Mouse (Mus musculus) MN1 (cell line): Measurements from ENCODE around the gene Abcf1.
A peak's percentile ranks its signal among the peaks of the same experiment; 100 is the strongest.

Experiments
- DNase-seq: peaks from one replicate; pipeline ENCODE4 v3.0.0-alpha.2; 2016; ENCODE audit warnings: low spot score

Gene Abcf1

DNA sequence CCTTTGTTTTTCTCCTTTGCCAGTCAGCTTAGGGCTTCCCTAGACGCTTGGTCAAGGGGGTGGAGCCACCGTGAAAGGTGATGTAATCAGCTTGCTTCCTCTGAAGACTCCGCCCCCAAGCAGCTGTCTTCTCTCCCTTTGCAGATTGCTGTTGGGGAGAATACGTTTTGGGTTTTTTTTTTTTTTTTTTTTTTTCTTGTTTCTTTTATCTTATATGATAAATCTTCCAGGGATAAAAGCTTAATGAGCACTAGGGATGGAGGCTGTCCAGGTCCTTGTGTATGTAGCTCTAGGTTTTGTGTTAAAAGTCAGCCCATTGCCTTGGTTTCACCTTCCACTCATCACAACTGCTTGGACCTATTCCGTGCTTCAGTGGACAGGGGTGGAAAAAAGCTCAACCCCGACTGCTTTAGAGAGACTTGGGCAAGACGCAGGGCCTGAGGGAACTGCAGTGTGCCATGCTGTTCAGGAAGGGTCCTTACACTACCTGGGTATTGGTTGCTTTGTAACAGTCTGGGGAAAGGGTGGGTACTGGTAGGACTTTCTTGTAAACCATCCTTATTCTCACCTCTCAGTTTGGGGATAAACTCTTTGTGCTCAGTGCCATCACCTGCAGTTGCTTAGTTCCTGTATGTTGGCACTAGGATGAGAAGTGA lies 50.4 kb downstream of the Abcf1 start:
- DNase-seq = peak; percentile 98

- peak; percentile 74 for DNase-seq
Observed at GRCm38 (mm10) chr17:35918276-35919059, 51.1 kb downstream of the Abcf1 start.

DNA sequence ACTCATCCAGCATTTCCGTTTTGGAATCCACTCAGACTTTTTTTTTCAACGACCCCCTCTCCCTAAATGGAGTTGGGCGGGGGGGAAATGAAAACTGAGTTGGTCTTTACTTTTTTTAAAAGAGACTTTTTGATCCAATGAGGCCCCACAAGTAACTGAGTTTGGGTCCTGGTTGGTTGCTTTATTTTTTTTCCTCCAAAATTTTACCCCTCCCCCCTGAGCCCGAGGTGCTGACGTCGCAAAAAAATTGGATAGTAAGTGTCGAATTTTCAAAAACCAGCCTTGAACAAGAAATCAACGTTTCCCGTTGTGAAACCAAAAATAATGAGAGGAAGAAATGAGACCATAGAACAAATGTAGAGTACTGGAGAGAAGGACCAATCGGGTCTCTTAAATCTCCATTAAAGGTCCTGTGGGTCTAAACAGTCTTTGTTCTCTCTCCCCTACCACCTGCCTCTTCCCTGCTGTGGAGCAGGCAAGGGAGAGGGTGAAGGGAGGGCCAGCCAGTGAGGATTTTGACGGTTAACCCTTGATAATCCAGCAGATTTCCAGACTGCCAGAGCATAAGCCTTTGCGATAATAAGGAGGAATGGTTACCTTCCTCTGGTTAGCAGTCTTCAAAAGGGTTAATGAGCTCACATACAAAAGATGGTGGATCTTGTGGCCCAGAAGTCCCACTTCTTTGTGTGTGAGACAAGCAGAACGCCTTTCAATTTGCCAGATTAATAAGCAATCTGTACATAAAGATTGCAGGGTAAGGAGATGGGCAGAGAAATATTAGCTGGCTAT lies 51.9 kb downstream of the Abcf1 start:
- peak; percentile 67 for DNase-seq

DNA sequence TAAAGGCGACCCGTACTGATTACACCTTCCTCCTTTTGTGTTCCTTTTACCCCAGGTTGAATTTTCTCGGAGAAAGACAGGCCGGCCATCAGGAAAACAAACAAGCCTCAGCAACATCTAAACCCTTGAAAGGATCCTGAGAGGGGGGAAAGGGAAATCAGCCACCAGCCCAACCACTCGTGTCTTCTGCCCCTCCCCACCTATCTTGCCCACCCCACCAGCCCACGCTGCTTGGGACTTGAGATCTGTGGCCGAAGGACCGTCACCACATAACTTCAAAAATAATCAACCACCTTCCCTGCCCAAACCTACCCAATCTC lies 52.5 kb downstream of the Abcf1 start:
- DNase-seq = no peak

DNA sequence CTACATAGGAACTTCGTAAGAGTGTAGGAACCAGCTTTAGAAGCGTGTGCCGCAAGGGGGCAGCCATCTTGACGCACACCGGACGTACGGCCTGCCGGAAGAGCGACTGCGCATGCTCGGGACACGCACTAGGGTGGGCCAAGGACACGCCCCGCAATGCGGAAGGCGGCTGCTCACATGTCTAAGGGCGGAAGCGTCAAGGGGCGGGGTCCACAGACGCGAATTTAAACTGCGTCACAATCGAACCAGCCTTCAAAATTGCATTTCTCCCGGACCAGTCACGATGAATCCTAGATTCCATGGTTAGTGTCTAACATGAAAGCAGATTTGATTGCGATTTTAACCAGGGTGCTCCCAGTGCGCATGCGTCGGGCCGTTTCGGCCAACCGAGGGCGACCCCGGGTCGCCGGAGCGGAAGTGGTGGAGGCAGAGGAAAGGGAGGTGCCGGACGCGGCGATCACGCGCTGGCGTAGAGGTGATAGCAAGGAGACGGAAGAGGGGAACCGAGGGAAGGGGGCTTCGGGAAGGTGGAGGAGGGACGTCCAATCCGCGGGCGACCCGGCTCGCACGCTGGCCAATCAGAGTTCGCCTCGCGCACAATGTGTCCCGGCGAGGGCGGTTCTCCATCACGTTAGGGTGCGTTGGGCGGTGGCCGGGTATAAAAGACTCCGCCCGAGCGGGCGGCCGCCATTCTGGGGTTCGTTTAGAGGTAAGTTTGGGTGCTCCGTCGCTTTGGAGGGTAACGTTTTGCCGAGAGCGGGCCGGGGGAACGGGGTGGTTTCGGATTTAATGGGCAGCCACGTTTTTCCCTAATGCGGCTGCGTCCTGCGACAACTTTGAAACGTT lies 53.0 kb downstream of the Abcf1 start, which contains the start of the genes Mrps18b and Ppp1r10:
Gene Mrps18b (minus strand): TSS at position 93 of the 846 bp plus-strand sequence.
Gene Ppp1r10 (plus strand): TSS at position 138 of the 846 bp plus-strand sequence.
- DNase-seq = peak; percentile 99

DNA sequence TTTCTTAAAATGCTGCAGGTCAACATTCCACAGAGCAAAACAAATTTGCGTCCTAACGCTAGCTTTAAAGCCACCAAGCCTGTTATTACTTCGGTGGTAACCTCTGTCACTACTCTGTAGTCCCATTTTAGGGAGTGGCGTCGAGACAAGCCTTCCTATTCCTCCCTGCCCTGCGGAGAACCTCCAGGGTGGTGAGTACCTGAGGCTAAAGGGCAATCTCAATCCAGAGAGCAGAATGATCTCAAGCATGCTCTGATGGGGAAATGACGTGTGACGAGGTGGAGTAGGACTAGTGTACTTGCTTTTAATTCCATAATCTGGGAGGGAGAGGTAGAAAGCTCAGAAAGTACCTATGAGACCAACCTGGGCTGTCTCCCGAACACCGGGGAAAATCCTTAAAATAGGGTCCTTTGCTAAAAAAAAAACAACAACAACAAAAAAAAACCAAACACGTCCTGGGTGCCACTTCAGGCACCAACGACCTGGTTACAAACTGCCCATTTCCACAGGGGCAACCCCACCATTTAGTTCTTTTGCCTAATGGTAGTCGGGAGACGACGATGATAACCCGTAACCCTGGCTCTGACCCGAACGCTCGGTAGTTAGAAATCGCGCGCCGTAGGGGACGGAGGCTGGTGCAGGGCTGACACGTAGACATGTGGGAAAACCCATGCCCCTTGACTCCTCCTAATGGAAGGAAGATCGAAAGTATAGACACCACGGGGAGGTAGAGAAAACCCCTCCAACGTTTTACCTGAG lies 53.8 kb downstream of the Abcf1 start:
- peak; percentile 45 for DNase-seq

DNA sequence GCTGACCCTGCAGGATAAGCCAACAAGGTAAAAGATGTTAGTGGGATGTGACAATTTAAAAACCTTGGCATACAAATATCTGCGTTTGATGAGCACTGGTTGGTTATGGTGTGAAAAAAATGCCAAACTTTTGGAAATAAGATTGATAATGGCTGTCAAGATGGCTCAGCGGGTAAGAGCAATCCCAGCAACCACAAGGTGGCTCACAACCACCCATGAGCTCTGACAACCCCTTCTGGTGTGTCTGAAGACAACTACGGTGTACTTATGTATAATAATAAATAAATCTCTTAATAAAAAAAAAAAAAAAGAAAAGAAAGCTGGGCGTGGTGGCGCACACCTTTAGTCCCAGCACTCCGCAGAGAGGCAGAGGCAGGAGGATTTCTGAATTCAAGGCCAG lies 54.6 kb downstream of the Abcf1 start:
- DNase-seq = peak; percentile 43

DNA sequence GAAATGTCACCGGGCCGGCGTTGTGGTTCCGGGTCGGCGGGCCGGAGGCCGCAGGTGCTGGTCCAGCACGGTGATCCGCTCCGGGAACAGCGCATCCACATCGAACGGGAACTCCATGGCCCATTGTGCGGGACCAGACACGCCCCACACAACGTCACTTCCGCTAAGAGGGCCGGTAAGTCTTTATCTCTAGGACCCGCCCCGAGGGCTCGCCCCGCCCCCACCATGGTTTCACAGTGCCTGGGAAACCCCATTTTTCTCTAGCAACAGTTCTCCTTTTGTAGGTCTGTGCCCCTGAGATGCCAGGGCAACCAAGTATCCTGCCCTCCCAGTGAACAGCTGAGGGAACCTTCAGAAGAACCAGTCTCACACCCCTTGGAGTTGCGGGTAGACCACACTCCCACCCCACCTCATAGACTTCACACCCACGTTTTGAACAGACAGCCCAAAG lies 59.6 kb downstream of the Abcf1 start, which contains the start of gene Atat1:
Gene Atat1 (minus strand): TSS at position 157 of the 451 bp plus-strand sequence.
- peak; percentile 89 for DNase-seq

DNA sequence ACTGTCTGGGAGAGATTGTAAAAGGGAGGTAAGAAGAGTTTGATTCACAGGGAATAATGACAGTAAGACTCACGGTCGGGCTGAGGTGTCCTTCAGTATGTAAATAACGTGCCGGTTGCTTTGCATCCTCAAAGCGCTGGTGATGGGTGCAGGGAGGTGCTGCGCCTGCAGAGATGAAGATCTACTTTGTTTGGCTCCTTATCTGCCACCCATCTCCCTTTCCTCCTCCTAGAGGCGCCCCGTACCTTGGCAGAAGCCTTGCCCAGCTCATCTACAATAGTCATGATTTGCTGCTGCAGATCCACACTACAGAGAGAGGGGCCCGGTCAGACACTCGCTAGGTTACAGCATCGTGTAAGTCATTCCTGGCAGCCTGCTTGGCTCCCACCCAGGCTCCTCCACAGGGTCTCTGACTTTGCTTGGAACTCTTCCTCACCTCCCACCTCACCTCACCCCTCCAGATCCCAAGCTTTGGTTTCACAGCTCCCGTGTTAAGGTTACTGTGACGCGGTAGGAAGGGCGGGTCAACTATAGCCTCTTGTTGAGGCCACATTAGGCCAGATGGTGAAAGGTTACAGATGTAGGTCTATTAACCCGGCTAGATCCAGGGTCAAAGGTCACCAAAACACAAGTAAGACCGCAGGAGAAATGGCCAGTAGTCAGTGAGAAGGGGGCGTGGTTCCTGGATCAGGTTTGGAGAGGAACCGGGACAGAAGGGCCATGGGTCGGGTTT lies 60.2 kb downstream of the Abcf1 start:
- no peak for DNase-seq

DNA sequence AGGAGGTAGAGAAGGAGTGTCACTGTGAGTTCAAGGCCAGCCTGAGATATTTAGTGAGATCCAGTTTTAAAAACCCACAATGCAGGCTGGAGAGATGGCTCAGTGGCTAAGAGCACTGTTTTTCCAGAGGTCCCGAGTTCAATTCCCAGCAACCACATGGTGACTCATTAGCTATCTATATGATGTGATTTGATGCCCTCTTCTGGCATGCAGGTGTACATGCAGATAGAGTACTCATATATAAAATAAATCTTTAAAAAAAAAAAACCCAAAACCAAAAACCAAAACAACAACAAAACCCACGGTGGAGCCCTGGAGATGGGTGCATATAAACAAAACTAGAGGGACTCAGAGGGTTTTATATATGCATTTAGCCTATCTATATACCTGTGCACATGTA lies 62.0 kb downstream of the Abcf1 start:
- peak; percentile 27 for DNase-seq
